Mouse (Mus musculus) cerebral cortex, adult 2 months (tissue): ENCODE data around the gene Etnk1.

Experiments used
- WGBS: fragments of 180-500 bp; shearing (Covaris S2); methylation state at CpG from one replicate; pipeline ENCODE4 v1.1.7; 2018; 5-methylcytosine and 5-hydroxymethylcytosine counted together

Etnk1 gene

DNA sequence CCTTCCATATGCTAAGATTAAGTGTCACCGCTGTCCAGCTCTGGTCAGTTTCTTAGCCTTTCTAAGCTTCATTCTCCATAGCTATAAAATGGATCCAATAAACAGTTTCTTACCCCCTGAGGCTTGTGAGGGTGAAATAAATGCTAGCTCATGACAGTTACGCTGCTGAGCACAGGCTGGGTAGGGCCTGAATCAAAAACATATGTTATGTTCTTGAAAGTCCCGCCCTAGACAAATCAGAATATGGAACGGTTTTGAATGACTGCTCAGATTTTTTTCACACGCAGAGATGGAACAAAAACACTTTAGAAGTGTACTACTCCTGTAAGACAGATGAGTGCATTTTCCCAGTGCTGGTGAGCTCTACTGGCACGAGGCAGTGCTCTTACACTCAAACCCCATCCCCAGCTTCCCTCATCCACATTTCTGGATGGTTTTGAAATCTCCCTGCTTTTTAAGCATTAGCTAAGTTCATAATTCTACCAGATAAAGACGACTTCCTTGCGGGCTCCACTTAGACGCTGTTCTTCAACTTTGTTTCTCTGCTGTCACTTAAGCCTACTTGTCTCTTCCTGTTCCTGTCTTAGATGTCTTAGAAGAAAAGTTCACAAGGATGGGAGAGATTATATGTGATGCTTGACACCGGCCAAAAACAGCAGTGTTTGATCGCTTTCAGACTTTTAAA lies 4.9 kb downstream of the Etnk1 start:
- 63% methylated on average over 11 of the region's 11 CpGs for WGBS

DNA sequence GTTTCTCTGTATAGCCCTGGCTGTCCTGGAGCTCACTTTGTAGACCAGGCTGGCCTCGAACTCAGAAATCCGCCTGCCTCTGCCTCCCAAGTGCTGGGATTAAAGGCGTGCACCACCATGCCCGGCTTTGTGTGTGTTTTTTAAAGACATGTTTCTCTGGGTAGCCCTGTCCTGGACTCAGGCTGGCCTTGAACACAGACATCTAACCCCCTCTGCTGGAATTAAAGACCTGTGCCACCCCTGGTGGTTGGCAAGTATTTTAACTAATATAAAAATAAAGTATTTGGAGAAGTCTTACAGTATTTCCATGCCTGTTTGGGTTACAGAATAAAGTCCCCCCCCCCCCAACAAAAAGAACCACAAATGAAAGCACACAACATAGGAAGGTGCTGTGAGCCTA lies 5.7 kb downstream of the Etnk1 start:
- 97% methylated on average over 4 of the region's 4 CpGs for WGBS

DNA sequence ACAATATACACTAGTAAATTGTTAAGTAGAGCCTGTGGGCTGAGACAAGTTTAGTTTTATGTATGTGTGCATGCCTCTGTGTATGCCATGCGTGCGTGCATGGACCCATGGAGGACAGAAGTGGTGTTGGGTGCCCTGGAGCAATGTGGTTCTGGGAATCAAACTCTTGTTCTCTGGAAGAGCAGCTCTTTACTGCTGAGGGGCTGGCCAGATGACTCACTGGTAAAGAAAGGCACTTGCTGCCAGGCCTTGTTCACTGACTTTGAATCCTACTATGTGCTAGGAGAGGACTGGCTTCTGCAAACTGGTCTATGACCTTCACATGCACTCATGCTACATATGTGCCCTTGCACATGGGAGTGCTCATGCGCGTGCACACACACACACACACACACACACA lies 7.2 kb downstream of the Etnk1 start:
- 96% methylated on average over 4 of the region's 4 CpGs for WGBS

DNA sequence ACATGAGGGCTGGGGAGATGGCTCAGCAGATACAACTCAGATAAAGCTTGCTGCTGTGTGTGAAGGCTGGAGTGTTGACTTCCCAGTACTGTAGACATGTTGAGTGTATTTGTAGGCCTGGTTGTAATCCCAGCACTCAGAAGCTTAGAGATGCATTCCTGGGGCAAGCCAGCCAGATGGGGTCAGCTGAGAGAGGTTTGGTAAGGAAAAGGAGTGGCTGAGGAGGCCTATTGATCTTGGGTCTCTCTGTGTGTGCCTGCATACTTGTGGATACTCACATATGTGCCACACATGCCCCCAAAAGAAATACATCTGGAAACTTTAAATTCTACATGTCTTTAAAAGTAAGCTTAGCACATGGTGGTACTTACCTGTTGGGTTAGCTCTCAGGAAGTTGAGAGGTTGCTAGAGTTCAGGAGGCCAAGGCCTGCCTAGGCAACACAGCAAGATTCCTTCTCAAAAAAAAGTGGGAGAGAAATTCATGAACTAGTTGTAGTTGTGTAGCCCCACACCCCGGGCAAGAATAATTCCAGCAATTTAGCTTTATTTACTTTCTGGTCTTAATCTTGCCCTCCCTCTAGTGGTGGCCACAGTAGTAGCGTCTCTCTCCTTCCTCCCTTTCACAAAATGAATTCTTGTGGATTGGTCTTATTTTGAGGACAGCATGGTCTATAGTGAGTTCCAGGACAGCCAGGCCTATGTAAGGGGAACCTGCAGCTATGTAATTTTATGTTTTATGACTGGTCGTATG lies 8.1 kb downstream of the Etnk1 start:
- 28% methylated on average over 3 of the region's 3 CpGs for WGBS

DNA sequence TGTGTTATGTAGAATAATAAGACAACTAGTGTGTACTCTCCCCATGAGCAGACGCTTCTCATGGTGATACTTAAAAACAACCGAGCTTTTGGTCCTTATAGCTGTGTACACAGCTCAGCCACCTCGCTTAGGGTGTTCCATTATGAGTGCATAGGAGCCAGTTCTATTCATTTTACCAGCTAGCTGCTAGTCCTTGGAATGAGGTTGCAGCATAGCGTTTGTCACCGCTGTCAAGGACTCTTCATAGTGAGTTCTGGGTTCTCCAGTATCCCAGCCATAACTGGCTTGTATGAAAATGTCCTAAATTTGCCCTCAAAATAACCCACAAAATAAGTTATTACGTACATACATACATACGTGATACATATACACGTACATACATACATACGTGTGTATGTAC lies 9.1 kb downstream of the Etnk1 start:
- WGBS: 93% methylated on average over 9 of the region's 9 CpGs

DNA sequence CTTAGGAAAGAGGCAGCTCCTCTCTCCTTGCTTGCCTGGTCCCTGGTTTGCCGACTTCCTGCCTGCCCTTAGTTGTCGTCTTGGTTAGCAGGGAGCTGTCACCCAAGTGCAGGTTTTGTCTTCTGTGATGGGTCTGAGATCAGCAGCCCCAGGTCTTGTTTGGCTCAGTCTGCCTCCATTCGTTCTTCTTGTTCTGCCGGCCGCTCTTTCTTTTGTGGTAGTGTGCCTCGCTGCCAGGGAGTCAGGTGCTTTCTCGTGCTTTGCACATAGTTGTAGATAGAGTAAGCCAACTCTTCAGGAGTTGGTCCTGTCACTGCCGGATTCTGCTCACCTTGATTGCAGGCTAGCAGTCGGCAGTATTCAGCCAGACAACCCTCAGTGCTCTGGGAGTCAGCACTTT lies 9.6 kb downstream of the Etnk1 start:
- 65% methylated on average over 9 of the region's 9 CpGs for WGBS

- WGBS: 75% methylated on average over 4 of the region's 4 CpGs
Observed at GRCm38 (mm10) chr6:143179181-143179580, 12.2 kb downstream of the Etnk1 start.

GRCm38 (mm10) chr6:143179733-143180132 lies 12.7 kb downstream of the Etnk1 start:
- WGBS: 69% methylated on average over 2 of the region's 2 CpGs

DNA sequence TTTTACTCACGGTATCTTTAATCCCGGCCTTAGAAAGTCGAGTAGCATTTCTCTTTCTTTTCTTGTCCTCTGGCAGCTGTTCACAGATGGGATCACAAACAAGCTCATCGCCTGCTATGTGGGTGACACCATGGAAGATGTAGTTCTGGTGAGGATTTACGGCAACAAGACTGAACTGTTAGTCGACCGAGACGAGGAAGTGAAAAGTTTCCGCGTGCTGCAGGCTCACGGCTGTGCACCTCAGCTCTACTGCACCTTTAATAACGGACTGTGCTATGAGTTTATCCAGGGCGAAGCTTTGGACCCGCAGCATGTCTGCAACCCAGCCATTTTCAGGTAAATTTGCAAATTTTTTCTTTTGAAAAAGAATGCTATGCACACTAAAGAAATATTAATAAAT lies 13.5 kb downstream of the Etnk1 start:
- WGBS: 65% methylated on average over 14 of the region's 14 CpGs

DNA sequence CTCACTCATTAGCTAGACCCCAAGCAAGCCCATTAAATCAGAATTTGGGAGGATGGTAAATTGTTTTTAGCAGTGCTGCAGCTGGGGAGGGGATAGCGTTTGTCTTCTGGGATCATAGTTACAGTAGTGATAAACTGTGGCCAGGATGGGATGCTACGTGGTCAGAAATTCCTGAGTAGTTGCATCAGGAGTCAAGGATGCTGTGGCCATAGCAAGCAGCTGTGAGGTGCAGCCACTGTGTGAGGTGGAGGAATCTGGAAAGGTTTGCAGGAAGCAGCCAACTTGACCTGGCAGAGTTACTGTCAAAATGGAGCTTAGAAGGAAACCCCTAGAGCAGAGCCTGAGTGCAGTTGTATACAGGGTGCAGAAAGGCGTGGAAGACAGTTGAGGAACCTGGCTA lies 17.1 kb downstream of the Etnk1 start:
- WGBS: 84% methylated on average over 3 of the region's 3 CpGs

- WGBS: 53% methylated on average over 5 of the region's 5 CpGs
Observed at GRCm38 (mm10) chr6:143184745-143185144, 17.7 kb downstream of the Etnk1 start.

GRCm38 (mm10) chr6:143190838-143191476 lies 23.9 kb downstream of the Etnk1 start:
- WGBS: 25% methylated on average over 7 of the region's 7 CpGs

GRCm38 (mm10) chr6:143191477-143192098 lies 24.6 kb downstream of the Etnk1 start:
- 45% methylated on average over 9 of the region's 9 CpGs for WGBS

DNA sequence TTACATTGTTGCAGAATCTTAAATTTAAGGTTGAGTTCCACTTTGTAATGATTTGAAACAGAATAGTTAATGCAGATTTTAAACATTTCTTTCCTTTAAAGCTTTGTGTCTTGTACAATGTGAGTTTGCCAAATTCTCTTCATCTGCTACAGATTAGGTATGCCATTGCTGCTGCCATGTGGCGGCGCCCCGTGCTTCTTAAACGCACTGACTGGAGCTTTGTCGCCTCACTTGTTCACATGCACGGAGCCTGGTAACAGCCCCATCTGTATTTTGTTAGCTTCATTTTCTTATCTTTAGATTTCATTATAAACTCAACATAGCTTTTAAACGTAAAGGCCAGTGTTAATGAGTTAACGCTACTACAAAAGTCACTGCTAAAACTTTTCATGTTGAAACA lies 25.7 kb downstream of the Etnk1 start:
- 59% methylated on average over 8 of the region's 8 CpGs for WGBS

DNA sequence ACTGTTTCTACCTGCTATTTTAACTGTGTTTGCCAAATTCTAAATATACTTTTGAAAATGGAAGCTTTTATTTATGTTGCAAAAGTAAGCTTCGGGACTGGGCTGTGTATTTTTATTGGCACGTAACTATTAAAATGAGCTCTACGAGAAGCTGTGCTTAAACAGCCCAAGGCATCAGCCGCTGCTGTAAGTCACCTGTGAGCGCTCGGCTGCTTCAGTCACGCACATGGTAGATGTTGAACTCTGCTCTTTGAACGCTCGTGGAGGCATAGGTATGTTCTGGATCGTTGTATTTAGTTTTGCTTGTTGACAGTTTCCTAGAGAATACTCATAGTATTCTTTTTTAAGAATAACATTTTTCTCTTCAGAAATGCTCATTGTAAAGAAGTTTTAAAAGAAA lies 26.1 kb downstream of the Etnk1 start:
- 81% methylated on average over 10 of the region's 10 CpGs for WGBS

DNA sequence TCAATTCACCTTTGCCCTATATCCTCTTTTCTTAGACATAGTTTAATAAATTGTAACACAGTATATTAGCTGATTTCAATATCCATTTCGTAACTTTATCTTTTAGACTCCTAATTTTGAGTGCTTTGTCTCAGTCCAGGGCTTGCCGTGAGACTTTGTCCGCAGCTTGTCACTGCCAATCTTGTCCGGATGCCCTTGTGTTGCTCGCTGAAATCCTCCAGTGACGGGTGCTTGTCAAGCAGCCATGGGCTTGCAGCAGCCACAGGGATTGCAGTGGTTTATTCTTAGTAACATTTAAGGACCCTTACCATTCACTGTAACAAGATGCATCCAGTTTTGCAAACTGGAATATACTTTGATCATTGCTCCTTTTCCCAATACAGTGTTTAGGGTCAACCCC lies 26.6 kb downstream of the Etnk1 start:
- WGBS: 87% methylated on average over 6 of the region's 6 CpGs

DNA sequence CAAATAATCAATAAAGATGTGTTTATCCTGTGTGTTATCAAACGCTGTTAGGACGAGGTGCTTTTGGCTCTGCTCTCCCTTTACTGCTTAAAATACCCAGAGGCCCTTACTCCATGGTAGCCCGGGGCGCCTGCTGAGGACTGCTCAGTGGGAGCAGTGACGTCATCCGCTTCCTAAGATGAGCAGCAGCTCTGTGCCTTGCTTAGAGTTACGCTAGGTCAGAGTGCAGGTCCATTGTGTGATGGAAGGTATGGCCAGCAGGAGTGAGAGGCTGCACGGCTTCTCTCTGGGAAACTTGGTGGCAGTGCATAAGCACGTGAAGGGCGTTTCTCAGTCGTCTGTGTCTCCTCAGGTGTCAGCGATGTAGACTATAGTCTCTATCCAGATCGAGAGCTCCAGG lies 30.0 kb downstream of the Etnk1 start:
- 90% methylated on average over 13 of the region's 13 CpGs for WGBS

DNA sequence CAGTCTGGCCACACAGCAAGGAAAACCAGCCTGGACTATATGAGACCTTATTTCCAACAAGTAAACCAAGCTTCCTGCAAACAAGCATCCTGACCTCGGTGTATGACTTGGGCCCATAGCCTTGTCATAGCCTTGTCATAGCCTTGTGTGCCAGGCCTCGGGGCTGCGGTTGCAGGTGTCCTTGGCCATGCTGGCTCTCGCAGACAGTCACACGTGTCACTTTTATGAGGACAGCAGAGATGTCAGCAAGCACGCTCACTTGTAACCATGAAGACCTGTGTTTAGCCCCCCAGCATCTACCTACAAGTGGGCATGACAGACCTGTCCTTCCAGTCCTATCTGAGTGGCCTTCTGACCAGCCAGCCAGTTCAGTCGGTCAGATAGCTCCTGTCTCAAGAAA lies 31.4 kb downstream of the Etnk1 start:
- 96% methylated on average over 7 of the region's 7 CpGs for WGBS

- WGBS: 93% methylated on average over 15 of the region's 15 CpGs
Observed at GRCm38 (mm10) chr6:143203097-143203496, 36.1 kb downstream of the Etnk1 start.

GRCm38 (mm10) chr6:143208880-143209279 lies 41.9 kb downstream of the Etnk1 start:
- WGBS: 98% methylated on average over 3 of the region's 3 CpGs

- 71% methylated on average over 6 of the region's 6 CpGs for WGBS
Observed at GRCm38 (mm10) chr6:143212766-143213165, 45.7 kb downstream of the Etnk1 start.

DNA sequence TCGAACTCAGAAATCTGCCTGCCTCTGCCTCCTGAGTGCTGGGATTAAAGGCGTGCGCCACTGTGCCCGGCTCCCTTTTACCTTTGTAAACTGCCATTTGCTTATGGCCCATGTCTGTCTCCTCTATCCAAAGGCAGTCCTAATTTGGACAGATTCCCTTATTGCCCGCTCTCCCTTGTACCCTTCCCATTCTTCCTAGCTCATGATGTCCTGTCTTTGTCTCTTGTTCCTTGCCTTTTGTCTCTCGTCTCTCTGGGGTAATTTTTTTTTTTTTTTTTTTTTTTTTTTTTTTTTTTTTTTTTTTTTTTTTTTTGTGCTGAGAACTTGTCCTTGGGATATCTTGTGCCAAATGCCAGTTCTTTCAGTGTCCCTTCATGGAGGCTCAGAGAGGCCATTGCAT lies 46.4 kb downstream of the Etnk1 start:
- WGBS: 95% methylated on average over 6 of the region's 6 CpGs

DNA sequence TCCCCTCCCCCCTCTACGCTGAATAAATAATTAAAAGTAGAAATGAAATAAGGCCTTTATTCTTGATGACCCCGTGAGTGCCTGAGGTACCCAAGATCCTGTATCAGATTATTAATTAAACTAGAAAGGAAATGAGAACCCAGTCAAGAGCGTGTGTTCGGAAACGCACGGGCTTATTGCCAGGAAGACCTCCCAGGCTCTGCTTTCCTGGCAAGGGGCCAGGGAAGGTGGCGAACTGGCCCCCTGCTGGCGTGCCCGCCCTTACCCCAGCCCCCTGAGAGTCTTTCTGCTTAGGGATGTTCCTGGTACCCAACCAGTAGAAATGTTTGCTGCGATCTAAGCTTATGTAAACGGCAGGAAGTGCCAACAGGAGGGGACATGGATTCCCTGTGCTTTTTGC lies 49.2 kb downstream of the Etnk1 start:
- 50% methylated on average over 11 of the region's 11 CpGs for WGBS
